Mouse (Mus musculus): Measurements from ENCODE around the gene Prmt8.

DNA sequence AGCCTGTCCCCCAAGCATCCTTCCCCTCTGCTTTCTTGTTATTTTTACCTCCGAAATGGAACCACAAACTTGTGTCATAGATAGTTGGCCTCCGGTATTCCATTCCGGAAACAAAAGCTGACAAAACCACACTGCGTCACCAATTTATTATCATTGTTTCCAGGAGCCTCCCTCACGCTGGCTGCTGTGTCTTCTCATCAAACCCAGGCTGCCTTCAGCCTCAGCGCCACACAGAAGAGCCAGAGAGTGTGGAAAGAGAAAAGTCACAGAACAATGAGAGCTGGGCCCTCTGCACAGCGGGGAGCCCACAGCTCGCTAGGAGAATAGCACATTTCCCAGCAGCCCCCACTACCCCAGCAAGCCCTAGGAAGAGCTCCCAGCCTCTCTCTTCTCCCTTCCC is 46.1 kb downstream of the Prmt8 start:
- TF ChIP-seq CTCF (IDR thresholded peaks at IDR 0.05; ENCODE audit: low read depth, low read length): no peak
- no peak for TF ChIP-seq POLR2A (IDR thresholded peaks at IDR 0.05; ENCODE audit: insufficient read depth, low read length)
- TF ChIP-seq EP300 (IDR thresholded peaks at IDR 0.05; ENCODE audit: insufficient read depth, low read depth, low read length): no peak

Data from ES-Bruce4 (cell line).